Mouse (Mus musculus) ovary, adult 18-20 months (tissue): ENCODE data around the gene Pnpla2.

ENCODE experiments used
- DNase-seq: peaks from one replicate; pipeline ENCODE4 v3.0.0; 2022; ENCODE audit warnings: low spot score, mixed read lengths

Pnpla2 gene

DNA sequence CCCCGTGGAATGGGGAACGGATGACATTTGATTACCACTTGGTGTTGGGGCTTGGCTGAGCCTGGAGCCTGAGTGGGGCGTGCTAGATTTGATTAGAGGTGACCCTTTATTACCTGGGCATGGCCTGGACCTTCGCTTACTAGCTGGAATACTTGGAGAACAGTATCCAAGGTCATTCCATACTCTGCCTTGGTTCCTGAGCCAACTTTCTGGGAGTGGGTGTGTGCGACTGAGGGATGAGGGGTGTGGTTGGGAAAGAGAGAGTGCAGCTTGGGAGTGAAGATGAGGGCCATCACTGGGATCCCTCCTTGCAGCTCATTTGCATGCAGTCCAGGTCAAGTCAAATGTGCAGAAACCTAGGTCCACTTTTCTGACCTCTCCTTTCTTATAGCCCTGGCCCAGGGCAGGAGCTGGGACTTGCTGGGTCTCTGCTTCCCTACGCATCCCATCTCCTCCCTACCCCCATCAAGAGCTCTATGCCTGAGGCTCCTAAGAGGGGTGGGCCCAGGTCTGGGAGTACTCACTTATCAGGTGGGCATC is 28.2 kb downstream of the Pnpla2 start:
- no peak for DNase-seq

DNA sequence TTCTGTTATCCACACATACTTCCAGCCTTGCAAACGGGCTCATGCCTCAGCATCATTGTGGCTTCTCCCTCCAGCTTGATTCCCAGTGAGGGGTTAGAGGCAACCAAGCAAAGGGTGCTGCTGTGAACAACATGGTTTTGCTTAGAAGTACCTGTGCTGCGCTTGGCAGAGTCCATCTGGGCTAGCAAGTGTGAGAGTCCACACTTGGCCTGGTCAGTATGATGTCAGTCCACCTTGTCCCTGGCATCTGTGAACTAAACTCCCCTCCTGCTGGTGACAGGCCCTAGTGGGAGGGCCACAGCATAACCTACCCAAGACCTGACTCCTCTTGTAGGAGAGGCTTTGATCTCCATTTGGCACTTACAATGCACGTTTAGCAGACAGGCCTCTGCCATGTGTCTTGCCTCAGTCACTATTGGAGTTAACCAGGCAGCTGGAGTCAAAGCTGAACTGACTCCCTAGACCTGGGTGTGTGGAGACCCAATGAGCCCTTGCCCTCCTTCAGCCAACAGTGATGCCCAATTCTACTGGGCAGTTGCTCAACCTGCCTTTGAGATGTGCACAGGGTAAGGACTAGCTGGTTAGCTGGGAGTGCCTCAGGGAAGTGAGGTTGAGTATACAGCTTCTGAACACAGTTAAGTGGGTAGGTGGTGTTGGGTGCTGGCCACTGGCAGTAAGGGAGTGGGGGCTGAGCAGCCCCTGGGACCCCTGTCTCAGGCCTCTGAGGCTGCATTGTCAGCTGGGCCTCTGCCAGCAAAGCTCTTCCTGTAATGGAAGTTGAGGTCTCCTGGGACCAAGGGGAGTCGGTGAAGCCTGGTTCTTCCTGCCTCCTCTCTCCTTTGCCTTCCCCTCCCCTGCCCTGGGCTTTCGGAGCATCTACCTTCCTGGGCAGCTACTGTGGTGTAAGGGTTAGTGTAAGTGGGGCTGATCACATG is 29.5 kb downstream of the Pnpla2 start:
- no peak for DNase-seq

DNA sequence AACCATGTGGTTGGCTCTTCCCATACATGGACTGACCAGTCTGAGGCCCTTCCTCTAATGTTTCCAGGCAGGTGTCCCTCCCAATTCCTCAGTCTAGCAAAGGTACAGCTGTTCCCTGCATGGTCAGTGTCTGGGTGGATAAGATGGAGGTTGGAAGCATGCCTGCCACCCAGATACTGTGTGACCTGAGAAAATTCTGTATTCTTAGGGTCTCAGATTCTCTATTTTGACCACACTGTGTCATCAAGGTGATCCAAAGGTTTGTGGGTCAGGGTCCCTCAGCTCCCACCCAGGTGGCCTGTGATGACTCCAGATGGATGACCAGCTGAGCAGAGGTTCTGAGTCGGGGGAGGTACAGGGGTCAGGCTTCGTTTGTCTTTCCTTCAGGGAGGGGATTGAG is 30.2 kb downstream of the Pnpla2 start:
- no peak for DNase-seq

DNA sequence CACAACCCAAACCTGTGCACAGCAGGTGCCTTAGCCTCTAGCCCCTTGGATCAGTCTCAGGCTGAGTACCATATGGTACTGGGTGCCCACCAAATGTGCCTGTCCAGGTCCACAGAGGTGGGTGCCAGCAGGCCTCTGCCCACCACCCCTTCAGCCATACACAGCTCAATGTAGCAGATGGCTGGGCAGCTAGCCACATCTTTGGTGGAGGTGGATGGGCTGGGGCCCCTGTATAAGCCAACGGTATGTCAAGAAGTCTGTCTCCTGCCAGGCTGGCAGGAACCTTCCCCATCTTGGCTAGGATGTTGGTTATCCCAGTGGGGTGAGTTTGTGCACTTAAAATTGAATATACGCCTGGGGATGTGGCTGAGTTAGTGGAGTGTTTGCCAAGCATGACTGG is 30.6 kb downstream of the Pnpla2 start:
- no peak for DNase-seq

DNA sequence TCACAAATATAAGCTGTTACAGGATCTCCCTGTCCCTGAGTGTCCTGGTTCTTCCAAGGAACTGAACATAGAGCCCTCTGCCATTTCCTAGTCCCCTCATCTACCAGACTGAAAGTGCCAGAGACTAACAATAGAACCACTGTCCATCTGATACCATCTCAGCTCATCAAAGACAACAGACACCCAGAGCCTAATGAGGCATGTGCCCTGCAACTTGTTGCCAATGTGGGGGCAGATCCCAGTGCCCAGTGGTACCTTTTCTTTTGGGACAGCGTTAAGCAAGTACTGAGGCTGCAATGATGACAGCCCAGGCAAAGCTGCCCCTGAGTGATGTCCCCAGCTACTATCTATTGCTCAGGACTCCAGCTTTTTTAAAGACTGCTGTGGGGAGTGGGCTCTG is 31.2 kb downstream of the Pnpla2 start:
- no peak for DNase-seq

DNA sequence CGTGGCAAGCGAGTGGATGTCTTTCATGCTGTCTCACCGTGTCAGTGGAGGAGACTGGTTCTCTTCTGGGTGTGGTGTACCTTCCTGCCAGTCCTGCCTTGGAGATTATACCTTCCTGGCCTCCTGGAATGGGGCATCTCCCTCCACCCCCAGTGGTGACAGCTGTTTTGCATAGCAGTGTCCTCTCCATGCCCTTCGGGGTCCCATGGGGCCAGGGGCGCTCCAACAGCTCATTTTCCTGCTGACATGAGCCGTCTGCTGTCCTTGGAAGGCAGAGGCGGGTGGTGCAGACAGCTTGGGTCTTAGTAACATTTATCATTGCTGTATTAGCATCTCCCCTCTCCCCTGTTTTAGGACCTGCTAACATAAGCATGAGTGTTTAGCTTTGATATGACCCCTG is 32.1 kb downstream of the Pnpla2 start:
- no peak for DNase-seq

DNA sequence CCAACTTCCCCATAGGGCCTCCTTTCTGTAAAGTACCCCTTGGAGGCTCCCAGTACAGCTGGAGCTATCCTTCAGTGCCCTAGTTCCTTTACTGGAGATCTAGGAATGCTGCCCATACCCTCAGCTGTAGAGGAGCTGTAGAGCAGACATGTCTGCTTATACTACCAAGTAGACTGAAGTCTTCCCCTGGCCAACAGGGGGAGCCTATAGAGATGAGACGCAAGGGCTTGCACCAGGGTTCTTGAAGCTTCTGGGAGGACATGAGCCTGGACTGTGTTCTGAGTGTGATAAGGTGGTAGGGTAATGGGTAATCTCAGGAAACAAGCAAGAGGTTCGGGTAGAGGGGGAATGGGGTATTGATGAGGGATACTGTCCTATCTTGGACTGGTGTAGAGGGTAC is 36.2 kb downstream of the Pnpla2 start:
- DNase-seq = no peak

DNA sequence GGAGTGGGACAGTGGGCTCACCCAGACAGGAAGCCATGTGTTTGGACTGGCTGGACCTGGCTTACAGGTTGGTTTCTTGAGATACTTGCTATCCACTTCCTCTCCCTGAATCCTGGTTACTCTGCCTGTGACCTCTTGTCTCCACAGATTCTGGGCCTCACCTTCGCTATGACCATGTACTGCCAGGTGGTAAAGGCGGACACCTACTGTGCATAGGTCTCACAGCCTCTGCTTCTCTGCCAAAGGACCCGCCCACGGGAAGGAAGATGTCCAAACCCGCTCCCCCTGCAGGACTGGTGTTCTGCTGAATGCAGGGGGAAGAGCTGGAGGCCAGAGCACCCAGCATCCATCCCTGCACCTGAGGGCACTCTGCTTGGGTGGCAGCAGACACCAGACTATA is 37.7 kb downstream of the Pnpla2 start:
- no peak for DNase-seq

DNA sequence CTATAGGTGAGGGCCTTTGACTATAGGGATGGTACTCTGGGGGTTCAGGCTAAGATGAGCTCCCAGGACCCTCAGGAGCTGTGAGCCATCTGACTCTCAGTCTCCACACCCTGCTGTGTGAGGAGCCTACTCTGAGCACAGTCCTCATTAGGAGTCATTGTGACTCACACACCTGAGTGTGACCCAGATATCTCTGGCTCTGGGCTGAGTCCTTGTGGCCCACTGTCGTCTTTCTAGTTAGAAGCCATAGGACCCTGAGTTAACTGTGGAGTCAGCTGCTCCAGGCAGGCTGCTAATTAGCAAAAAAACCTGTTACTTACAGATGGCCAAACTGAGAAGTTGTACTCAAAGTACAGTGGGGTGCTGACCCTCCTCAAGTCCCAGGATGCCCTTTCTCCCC is 38.7 kb downstream of the Pnpla2 start:
- DNase-seq = no peak

DNA sequence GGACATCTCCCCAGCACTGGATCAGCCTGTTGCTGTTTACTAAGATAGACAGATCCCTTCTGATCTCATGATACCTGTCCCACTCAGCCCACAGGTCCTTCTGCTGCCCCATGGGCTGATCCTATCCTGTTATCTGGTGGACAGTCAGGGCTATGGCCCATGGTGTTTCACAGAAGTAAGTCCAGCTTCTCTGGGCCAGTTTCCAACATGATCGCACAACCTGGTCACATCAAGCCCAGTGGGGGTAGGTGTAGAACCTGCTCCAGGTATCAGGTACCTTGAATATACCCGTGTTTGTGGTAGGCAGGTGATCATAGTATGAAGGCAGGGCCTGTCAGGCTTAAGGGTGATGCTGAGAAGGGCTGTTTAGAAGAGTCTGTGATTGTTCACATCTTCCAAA is 40.4 kb downstream of the Pnpla2 start:
- DNase-seq = no peak

DNA sequence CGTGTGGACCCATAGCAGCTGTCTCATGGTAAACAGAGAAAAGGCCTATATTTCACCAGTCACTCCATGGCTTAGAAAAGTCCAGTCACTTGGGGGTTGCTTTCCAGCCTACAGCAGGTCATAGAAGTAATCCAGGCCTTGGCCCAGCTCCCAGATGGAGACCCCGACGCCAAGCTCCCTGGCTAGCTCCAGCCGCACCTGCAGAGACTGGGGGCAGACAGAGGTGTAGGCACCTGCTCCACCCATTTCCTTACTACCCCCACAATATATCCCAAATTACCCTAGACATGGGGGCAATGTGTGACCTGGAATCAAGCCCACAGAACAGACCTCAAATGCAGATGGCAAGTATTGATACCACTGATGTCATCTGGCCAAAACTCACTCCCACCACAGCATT is 40.9 kb downstream of the Pnpla2 start:
- DNase-seq = no peak

DNA sequence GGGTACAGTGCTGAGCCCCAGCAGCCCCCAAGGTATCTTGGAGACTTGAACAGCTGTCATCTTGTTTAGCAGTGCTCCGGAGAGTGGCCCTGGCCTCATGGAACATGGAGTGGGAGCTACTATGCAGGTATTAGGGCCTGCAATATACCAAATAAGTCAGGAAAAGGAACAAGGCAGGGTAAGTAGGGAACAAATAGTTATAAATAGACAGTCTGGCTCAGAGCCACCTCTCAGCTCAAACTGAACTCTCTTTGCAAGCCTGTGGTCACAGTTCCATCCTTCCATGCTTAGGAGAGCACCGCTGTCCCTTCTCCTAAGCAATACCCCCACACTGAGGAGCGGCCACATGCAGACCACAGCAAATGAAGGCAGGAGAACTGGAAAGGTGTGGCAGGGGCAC is 42.6 kb downstream of the Pnpla2 start:
- no peak for DNase-seq

DNA sequence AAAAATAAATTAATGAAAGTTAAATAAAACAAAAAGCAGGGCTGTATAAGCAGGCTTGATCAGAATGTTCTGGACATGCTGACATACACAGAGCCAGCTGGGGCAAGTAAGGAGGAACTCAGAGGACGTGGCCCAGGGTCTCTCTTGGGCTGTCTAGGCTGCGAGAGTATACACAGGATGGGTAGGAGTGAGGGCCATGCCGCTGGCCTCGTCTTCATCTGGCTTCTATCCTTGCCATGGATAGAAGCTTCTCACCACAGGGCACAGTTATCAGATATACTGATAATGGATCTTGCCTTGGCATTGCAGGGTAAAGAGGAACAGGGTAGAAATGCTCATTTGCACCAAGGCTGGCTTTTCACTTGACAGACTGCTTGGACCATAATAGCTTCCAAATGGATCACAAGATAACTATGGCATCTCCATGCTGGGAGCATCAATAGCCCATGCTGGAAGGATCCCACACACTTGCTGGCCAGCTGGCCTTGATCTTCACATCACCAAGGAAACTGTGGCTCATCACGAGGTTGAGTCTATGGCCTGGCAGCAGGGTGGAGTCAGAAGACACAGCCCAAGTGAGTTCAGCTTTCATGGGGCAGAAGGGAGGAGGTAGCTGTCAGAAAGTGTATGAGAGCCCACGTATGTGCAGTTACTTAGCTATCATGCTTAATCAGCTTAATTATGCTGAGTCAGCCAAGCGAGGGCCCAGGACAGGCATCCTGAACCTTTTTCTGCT is 47.0 kb downstream of the Pnpla2 start:
- DNase-seq = peak; percentile 46

DNA sequence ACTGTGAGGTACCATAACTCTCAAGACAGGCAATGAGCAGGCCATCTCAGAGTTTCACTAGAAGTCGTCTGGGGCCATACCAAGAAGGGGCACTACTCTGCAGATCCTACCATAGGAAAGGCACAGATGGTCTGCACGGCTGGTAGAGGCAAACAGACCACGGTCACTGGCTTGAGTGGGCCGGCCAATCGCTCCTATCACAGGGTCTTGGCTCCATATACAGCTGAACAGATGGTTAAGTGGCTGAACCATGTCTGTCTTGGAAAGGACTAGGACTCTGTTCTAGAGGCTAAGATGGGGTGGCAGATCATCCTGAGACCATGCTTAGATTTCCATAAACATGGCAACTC is 47.5 kb downstream of the Pnpla2 start:
- no peak for DNase-seq

DNA sequence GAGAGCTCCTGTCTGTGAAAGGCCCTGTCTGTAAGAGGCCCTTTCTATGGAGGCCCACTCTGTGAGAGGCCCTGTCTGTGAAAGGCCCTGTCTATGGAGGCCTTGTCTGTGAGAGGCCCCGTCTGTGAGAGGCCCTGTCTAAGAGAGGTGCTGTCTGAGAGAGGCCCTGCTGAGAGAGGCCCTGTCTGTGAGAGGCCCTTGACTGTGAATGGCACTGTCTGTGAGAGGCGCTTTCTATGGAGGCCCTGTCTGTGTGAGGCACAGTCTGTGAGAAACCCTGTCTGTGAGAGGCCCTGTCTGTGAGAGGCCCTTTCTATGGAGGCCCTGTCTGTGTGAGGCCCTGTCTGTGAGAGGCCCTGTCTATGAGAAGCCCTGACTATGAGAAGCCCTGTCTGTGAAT is 51.3 kb downstream of the Pnpla2 start:
- DNase-seq = no peak

DNA sequence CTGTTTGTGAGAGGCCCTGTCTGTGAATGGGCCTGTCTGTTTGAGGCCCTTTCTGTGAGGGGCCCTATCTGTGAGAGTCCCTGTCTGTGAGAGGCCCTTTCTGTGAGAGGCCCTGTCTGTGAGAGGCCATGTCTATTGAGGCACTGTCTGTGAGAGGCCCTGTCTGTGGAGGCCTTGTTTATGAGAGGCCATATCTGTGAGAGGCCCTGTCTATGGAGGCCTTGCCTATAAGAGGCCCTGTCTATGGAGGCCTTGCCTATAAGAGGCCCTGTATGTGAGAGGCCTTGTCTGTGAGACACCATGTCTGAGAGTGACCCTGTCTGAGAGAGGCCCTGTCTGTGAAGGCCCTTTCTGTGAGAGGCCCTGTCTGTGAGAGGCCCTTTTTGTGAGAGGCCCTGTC is 53.2 kb downstream of the Pnpla2 start:
- no peak for DNase-seq

DNA sequence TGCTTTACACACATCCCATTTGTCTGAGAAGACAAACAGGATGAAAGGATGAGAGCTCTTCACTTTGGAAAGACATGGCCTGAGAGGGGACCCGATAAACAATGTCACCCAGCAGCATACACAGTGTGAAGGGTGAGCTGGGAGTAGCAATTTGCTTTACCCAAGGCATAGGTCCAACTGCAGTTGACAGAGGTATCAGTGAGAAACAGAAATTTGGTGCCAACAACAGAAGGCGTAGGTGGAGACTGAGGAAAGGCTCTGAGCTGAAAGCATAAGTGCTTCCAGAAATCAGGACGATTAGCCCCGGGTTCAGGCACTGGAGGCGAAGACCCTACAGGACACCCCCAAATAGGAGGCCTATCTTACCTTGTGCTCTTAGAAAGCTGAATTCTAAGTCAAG is 55.2 kb downstream of the Pnpla2 start:
- no peak for DNase-seq
